Mouse (Mus musculus) cortical plate, adult 2 months (tissue): ENCODE data around the gene Wdr66. TPM values are rescaled to one million over a fixed set of nuclear protein-coding genes. Genes with fewer than 3 reads are reported as not detected.

Experiments used
- H3K27ac ChIP-seq: fragments of 200-500 bp; 2 replicates; pipeline ENCODE4 v1.5.1; 2012; ENCODE audit warnings: low read length, control low read depth, inconsistent platforms; ENCODE audit not compliant: insufficient read depth
- H3K4me1 ChIP-seq: fragments of 200-500 bp; 2 replicates; pipeline ENCODE4 v1.6.1; 2011; ENCODE audit warnings: low read length; ENCODE audit not compliant: control insufficient read depth, insufficient read depth
- H3K4me3 ChIP-seq: fragments of 200-500 bp; 2 replicates; pipeline ENCODE4 v1.5.1; 2011; ENCODE audit warnings: mild to moderate bottlenecking, low read length, control low read depth; ENCODE audit not compliant: insufficient read depth
- CTCF ChIP-seq: fragments of 200-500 bp; IDR thresholded peaks from 2 replicates; pipeline ENCODE4 v1.5.1; 2011; ENCODE audit warnings: mild to moderate bottlenecking, control low read depth, low read length; ENCODE audit not compliant: insufficient read depth; ENCODE audit errors: extremely low read depth
- POLR2A ChIP-seq: fragments of 200-500 bp; IDR thresholded peaks from 2 replicates; pipeline ENCODE4 v1.6.1; 2011; ENCODE audit warnings: mild to moderate bottlenecking, low read length, control low read depth; ENCODE audit not compliant: insufficient read depth; ENCODE audit errors: extremely low read depth
- polyA plus RNA-seq: library from polyadenylated mRNA; depleted of rRNA; stranded (reverse); fragments of >200 nt; gene quantifications from 2 replicates; pipeline ENCODE4 v1.2.3, GENCODE M21; 2012

Wdr66 gene
- polyA plus RNA-seq, 1 experiment = 6.7 TPM

- Histone ChIP-seq H3K4me1 (no peaks in the 10 kb centered on the region), H3K27ac (no peak overlapping the region), H3K4me3 (no peak overlapping the region)
- TF ChIP-seq POLR2A (no peak), CTCF (no peak)
These were observed 57.9 kb downstream of the Wdr66 start for GRCm38 (mm10) chr5:123309816-123310215.

- no peak overlapping the region for H3K4me3 ChIP-seq
- no peak overlapping the region for H3K27ac ChIP-seq
- no peaks in the 10 kb centered on the region for H3K4me1 ChIP-seq
- TF ChIP-seq POLR2A (no peak), CTCF (no peak)
These were observed 58.3 kb downstream of the Wdr66 start for GRCm38 (mm10) chr5:123310221-123310620.

DNA sequence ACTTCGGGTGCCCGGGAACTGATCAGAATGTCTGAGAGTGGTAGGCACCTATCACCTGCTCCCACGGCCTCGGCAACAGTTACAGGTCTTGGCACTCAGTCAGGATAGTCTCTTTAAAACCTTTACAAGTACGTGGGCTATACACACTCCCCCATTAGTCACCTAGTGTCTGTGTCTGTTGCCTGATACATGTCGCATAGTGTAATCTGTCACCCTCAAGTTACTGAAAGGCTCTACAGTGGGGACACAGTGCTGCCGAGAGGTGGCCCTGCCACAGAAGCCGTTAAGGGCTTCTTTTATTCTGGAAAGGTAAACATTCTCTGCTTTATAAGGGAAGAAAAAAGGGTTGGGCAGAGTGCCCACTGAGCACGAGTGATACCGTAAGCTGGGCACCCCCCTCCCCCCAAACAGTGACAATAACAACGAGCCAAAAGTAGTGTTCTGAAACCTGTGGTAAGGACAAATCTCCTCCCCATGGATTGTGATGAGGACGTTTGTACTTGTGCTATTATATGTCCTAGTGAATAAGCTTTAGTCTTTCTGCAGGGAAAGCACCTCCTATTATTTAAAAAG, 61.2 kb downstream of the Wdr66 start:
- Histone ChIP-seq H3K4me3 (no peak overlapping the region), H3K4me1 (no peaks in the 10 kb centered on the region), H3K27ac (no peak overlapping the region)
- TF ChIP-seq CTCF = no peak
- TF ChIP-seq POLR2A = no peak

- no peaks in the 10 kb centered on the region for H3K4me1 ChIP-seq
- H3K4me3 ChIP-seq = no peak overlapping the region
- TF ChIP-seq POLR2A = no peak
- TF ChIP-seq CTCF = no peak
- H3K27ac ChIP-seq = no peak overlapping the region
These were observed 62.0 kb downstream of the Wdr66 start for GRCm38 (mm10) chr5:123313851-123314380.

- Histone ChIP-seq H3K4me3 (no peak overlapping the region), H3K27ac (no peak overlapping the region), H3K4me1 (no peaks in the 10 kb centered on the region)
- TF ChIP-seq POLR2A (no peak), CTCF (no peak)
These were observed 63.4 kb downstream of the Wdr66 start for GRCm38 (mm10) chr5:123315219-123315866.

DNA sequence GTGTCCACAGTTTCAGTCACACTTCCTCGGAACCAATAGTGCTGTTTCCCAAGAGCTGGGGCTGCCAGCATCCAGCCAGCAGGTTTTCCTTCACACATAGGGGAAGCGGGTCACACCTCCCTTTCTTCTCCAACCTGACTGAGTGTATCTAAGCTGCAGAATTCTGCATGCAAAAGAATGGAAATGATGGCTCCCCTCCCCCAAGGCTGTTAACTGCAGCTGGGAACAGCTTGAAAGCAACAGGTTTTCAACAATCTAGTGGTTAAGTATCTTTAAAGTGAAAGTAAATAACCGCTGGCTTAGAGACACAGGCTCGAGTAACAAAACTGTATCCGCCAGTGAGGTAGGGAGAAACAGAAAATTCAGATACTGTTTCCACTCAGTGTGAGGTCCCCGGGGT, 66.1 kb downstream of the Wdr66 start:
- TF ChIP-seq CTCF (no peak), POLR2A (no peak)
- H3K4me3 ChIP-seq = no peak overlapping the region; the same call in 1 of the 2 replicates
- no peak overlapping the region for H3K27ac ChIP-seq
- H3K4me1 ChIP-seq = no peaks in the 10 kb centered on the region

DNA sequence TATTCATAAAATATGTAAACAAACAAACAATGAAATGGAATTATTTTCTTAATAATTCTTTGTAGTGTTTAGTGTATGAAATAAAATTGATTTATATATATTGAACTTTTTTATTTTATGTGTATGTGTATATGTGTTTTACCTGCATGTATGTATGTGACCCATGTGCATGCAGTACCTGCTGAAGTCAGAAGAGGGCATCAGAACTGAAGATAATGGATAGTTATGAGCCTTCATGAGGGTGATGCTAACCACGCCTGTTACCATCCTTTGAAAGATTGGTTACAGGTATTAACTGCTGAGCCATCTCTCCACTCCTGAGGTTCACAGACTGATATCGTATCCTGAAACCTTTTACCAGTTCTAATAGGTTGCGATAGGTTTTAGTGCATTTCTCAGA, 68.2 kb downstream of the Wdr66 start:
- TF ChIP-seq CTCF (no peak), POLR2A (no peak)
- Histone ChIP-seq H3K27ac (no peak overlapping the region), H3K4me3 (no peak overlapping the region), H3K4me1 (no peaks in the 10 kb centered on the region)

DNA sequence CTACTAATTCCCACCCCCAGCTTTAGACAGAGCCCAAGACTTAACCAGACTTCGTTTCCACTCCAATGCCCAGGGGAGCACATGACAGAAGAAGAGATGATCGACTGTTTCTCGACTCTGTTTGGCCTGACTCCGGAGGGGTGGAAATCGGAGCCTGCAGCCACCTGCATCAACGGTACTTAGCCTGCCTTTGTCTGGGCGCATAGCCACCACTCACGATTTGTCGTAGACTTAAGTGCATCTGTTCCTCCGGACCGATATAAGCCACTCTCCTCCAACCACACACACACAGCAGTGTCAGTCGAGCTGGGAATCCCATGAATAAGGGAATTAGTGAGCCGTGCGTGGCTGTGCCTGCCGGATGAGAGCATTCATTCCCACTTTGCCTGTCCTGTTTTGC, 72.3 kb downstream of the Wdr66 start:
- 0 out of 2 replicates have a peak, but pooled peaks cover 3% of the 10 kb centered on the region for H3K4me1 ChIP-seq
- H3K27ac ChIP-seq = no peak overlapping the region
- no peak for TF ChIP-seq POLR2A
- no peak for TF ChIP-seq CTCF
- H3K4me3 ChIP-seq = no peak overlapping the region

DNA sequence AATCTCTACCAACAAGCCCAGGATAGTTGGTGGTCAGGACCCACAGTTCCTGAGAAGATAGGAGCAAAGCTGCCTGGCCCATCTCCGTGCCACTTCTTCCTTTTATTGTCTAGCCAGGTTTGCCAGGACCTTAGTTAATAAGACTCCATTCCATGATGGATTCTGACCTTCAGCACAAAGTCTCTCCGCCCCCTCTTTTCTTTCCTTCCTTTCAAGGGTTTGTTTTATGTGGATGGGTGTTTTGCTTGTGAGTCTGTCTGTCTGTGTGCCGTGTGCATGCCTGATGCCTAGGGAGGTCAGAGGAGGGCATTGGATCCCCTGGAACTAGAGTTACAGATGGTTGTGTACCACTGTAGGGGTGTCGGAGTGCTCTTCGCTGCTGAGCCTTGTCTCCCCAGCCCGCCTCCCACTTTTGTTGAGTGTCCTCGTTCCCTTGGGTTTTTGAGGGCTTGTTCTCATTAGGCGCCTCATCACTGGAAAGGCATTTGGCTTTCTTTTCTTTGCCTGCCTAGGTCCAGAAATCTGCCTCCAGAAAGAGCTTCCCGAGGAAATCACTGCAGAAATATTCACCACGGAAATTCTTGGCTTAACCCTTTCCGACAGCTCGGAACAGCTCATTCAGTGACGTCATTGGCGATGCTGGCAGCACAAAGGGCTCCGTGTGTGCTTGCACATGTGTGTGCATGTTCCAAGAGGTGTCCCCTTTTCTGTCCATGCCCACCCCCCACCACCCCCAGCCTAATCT, 74.3 kb downstream of the Wdr66 start:
- Histone ChIP-seq H3K4me1 (0 out of 2 replicates have a peak, but pooled peaks cover 3% of the 10 kb centered on the region), H3K27ac (no peak overlapping the region), H3K4me3 (no peak overlapping the region)
- TF ChIP-seq POLR2A (no peak), CTCF (no peak)

GRCm38 (mm10) chr5:123326751-123327148, 74.8 kb downstream of the Wdr66 start:
- 0 out of 2 replicates have a peak, but pooled peaks cover 3% of the 10 kb centered on the region for H3K4me1 ChIP-seq
- TF ChIP-seq CTCF (no peak), POLR2A (no peak)
- H3K27ac ChIP-seq = no peak overlapping the region
- no peak overlapping the region for H3K4me3 ChIP-seq
